Mouse (Mus musculus): ENCODE measurements at regions not wholly inside any gene's neighbourhood (a gene's known extent, or its start where the extent isn't known, plus 50 kb on each side); places are given as distances from the start of the nearest gene placed in this dataset.

DNA sequence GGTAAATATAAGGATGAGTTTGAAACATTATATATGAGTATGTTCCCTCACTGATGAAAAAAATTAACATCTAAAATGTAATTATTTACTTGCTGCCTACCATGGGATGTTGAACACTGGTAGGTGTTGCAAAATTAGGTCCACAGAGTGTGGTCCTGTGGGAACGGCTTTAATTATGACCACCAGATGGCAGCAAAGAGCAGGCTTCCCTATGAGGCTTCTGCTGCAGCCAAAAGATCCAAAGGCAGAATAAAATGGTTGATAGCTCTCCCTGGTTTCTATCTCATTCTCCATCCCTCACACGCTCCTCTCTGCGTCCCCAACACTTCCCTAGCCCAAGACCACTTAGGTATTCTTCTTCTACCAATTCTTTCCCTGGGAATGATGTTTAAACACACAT, 54.6 kb upstream of the Cit start:
- peak; percentile 62 for DNase-seq (ENCODE audit: extremely low spot score, low read depth, low spot score)

Data from hindlimb bud, embryonic 11.5 days (tissue).